Mouse (Mus musculus) hindbrain, embryonic 14.5 days (tissue): ENCODE results near the gene Tspyl3. TPM values are rescaled to one million over a fixed set of nuclear protein-coding genes. Genes with fewer than 3 reads are reported as not detected.
"Not testable (repeated sequence)": the region's sequence is repeated elsewhere in the genome, so short reads cannot be mapped to it uniquely, and the experiment has no call there.

ENCODE experiments used
- ATAC-seq: fragments of 200-750 bp; cut with Nextera tagmentation; 2 replicates; pipeline ENCODE4 v1.8.0; 2017; ENCODE audit warnings: moderate number of reproducible peaks, mild to moderate bottlenecking, moderate TSS enrichment, moderate library complexity; ENCODE audit not compliant: low FRiP score
- DNase-seq: peaks from one replicate; pipeline ENCODE4 v3.0.0-alpha.2; 2015; ENCODE audit warnings: low spot score
- H3K27ac ChIP-seq: fragments of 300-500 bp; sonication (generic); 2 replicates; pipeline ENCODE4 v1.5.1; 2014; ENCODE audit warnings: mild to moderate bottlenecking, moderate library complexity
- H3K27me3 ChIP-seq: fragments of 300-500 bp; sonication (generic); 2 replicates; pipeline ENCODE4 v1.6.1; 2014; ENCODE audit warnings: mild to moderate bottlenecking, low read length, mixed read lengths; ENCODE audit not compliant: control insufficient read depth, insufficient read depth
- H3K36me3 ChIP-seq: fragments of 300-500 bp; sonication (generic); replicated peaks from 2 replicates; pipeline ENCODE4 v1.6.1; 2014; ENCODE audit not compliant: control insufficient read depth, insufficient read depth
- H3K4me1 ChIP-seq: fragments of 300-500 bp; sonication (generic); replicated peaks from 2 replicates; pipeline ENCODE4 v1.6.1; 2014; ENCODE audit warnings: antibody characterized with exemption, low read length, mixed read lengths; ENCODE audit not compliant: control insufficient read depth, insufficient read depth
- H3K4me2 ChIP-seq: fragments of 300-500 bp; sonication (generic); replicated peaks from 2 replicates; pipeline ENCODE4 v1.6.1; 2014; ENCODE audit warnings: mild to moderate bottlenecking, moderate library complexity
- H3K4me3 ChIP-seq: fragments of 300-500 bp; sonication (generic); replicated peaks from 2 replicates; pipeline ENCODE4 v1.5.1; 2014; ENCODE audit warnings: mild to moderate bottlenecking, low read length
- H3K9ac ChIP-seq: fragments of 300-500 bp; sonication (generic); 2 replicates; pipeline ENCODE4 v1.6.1; 2014
- H3K9me3 ChIP-seq: fragments of 300-500 bp; sonication (generic); 2 replicates; pipeline ENCODE4 v1.6.1; 2016; ENCODE audit warnings: low read length; ENCODE audit not compliant: control insufficient read depth
- WGBS: fragments of 180-500 bp; shearing (Covaris S2); extraction: QIAGEN DNeasy Blood & Tissue Kit; methylation state at CpG from one replicate; pipeline ENCODE4 v1.1.7; 2014; 5-methylcytosine and 5-hydroxymethylcytosine counted together
- polyA plus RNA-seq: library from polyadenylated mRNA; unstranded; fragments of >200 nt; fragmentation: Nextera tagmentation; extraction: Ambion mirVana; gene quantifications from 2 replicates; pipeline ENCODE4 v1.2.1, GENCODE M21; 2014

Gene Tspyl3
- 31.7 and 34.1 TPM in 2 replicates for polyA plus RNA-seq

- peak within 1 kb of the TSS; percentile 80 for H3K4me2 ChIP-seq
- ATAC-seq (peak; percentile 90), DNase-seq (peak; percentile 62)
- peak within 1 kb of the TSS; percentile 92 for H3K9ac ChIP-seq
- H3K4me1 ChIP-seq, result peaks cover 7% of the 10 kb centered on the region
- WGBS, result 3% methylated on average over 31 of the region's 31 CpGs
- H3K4me3 ChIP-seq, result peak within 1 kb of the TSS; percentile 66
- no peaks in the 10 kb centered on the region for H3K27me3 ChIP-seq
- peaks cover 42% of the 10 kb centered on the region for H3K36me3 ChIP-seq
- peak within 1 kb of the TSS; percentile 83 for H3K27ac ChIP-seq
- H3K9me3 ChIP-seq, result no peaks in the 10 kb centered on the region
Measured at GRCm38 (mm10) chr2:153224946-153225594, at the start of gene Tspyl3. TSS of gene Tspyl3 (minus strand) at chr2:153225441.

- H3K9me3 ChIP-seq, result no peaks in the 10 kb centered on the region
- no peak overlapping the region for H3K4me3 ChIP-seq
- H3K36me3 ChIP-seq, result no peaks in the 10 kb centered on the region
- H3K27me3 ChIP-seq, result no peaks in the 10 kb centered on the region
- H3K9ac ChIP-seq, result no peak overlapping the region
- DNase-seq (no peak), ATAC-seq (no peak)
- no peak overlapping the region for H3K27ac ChIP-seq
- H3K4me1 ChIP-seq, result no peaks in the 10 kb centered on the region
- H3K4me2 ChIP-seq, result no peak overlapping the region
- WGBS, result 78% methylated on average over 6 of the region's 6 CpGs
Measured at GRCm38 (mm10) chr2:153274919-153275247, 49.6 kb upstream of the Tspyl3 start.

- not testable (repeated sequence) for H3K9me3 ChIP-seq, H3K36me3 ChIP-seq, H3K27ac ChIP-seq, H3K4me1 ChIP-seq, H3K9ac ChIP-seq, H3K4me3 ChIP-seq, H3K4me2 ChIP-seq, DNase-seq, ATAC-seq, H3K27me3 ChIP-seq
- WGBS, result 80% methylated on average over 6 of the region's 6 CpGs
Measured at GRCm38 (mm10) chr2:153274200-153274918, 49.1 kb upstream of the Tspyl3 start.

- 75% methylated on average over 8 of the region's 8 CpGs for WGBS
- peaks cover 17% of the 10 kb centered on the region for H3K36me3 ChIP-seq
- not testable (repeated sequence) for H3K4me3 ChIP-seq, H3K9me3 ChIP-seq, H3K27ac ChIP-seq, ATAC-seq, H3K27me3 ChIP-seq, H3K4me2 ChIP-seq, H3K9ac ChIP-seq, DNase-seq, H3K4me1 ChIP-seq
Measured at GRCm38 (mm10) chr2:153270231-153270915, 45.1 kb upstream of the Tspyl3 start.

GRCm38 (mm10) chr2:153267331-153267730 lies 42.1 kb upstream of the Tspyl3 start:
- Histone ChIP-seq H3K36me3 (peaks cover 44% of the 10 kb centered on the region), H3K4me3 (no peak overlapping the region), H3K27ac (no peak overlapping the region), H3K4me1 (no peaks in the 10 kb centered on the region), H3K9me3 (no peaks in the 10 kb centered on the region), H3K27me3 (no peaks in the 10 kb centered on the region), H3K4me2 (no peak overlapping the region), H3K9ac (no peak overlapping the region)
- no peak for ATAC-seq
- no peak for DNase-seq
- WGBS, result 87% methylated on average over 2 of the region's 2 CpGs

GRCm38 (mm10) chr2:153263053-153263452 lies 37.8 kb upstream of the Tspyl3 start:
- Histone ChIP-seq H3K9ac (no peak overlapping the region), H3K27me3 (no peaks in the 10 kb centered on the region), H3K4me2 (no peak overlapping the region), H3K4me3 (no peak overlapping the region), H3K9me3 (no peaks in the 10 kb centered on the region), H3K36me3 (peaks cover 69% of the 10 kb centered on the region), H3K4me1 (no peaks in the 10 kb centered on the region), H3K27ac (no peak overlapping the region)
- no peak for DNase-seq
- WGBS, result 86% methylated on average over 7 of the region's 7 CpGs
- ATAC-seq, result no peak

- H3K27me3 ChIP-seq, result no peaks in the 10 kb centered on the region
- no peak overlapping the region for H3K4me3 ChIP-seq
- H3K9me3 ChIP-seq, result no peaks in the 10 kb centered on the region
- no peak overlapping the region for H3K9ac ChIP-seq
- H3K36me3 ChIP-seq, result peaks cover 49% of the 10 kb centered on the region
- no peak overlapping the region for H3K4me2 ChIP-seq
- DNase-seq (no peak), ATAC-seq (no peak)
- H3K27ac ChIP-seq, result no peak overlapping the region
- no peaks in the 10 kb centered on the region for H3K4me1 ChIP-seq
- WGBS, result 81% methylated on average over 3 of the region's 3 CpGs
Measured at GRCm38 (mm10) chr2:153259864-153260674, 34.8 kb upstream of the Tspyl3 start.

- Histone ChIP-seq H3K27me3 (no peaks in the 10 kb centered on the region), H3K27ac (no peak overlapping the region), H3K4me1 (no peaks in the 10 kb centered on the region), H3K36me3 (peaks cover 46% of the 10 kb centered on the region), H3K9ac (no peak overlapping the region), H3K9me3 (no peaks in the 10 kb centered on the region), H3K4me3 (no peak overlapping the region), H3K4me2 (no peak overlapping the region)
- WGBS, result 92% methylated on average over 12 of the region's 12 CpGs
- DNase-seq (no peak), ATAC-seq (no peak)
Measured at GRCm38 (mm10) chr2:153259030-153259863, 34.0 kb upstream of the Tspyl3 start.
